Mouse (Mus musculus) R1 (cell line): ENCODE results near the gene Tenm2.

ENCODE experiments used
- DNase-seq: peaks from one replicate; pipeline ENCODE4 v3.0.0-alpha.2; 2018; ENCODE audit warnings: low read depth, low spot score

Tenm2 gene

DNA sequence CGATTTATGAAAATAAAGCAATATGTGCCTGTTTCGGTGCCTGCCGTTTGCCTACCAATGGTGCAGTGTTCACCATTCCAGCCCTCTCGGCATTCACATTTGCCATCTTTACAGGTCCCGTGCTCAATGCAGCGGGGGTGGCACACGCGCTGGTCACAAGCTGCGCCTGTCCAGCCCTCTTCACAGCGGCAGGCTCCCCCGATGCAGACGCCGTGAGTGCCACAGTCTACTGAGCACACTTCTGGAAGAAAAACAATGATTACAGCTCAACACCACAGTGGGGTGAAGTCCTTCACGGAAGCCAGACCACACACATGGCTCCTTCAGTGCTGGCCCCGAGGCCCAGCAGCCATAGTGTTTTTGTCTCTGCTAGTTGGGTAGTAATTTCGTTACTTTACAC, 1096.2 kb downstream of the Tenm2 start:
- no peak for DNase-seq

DNA sequence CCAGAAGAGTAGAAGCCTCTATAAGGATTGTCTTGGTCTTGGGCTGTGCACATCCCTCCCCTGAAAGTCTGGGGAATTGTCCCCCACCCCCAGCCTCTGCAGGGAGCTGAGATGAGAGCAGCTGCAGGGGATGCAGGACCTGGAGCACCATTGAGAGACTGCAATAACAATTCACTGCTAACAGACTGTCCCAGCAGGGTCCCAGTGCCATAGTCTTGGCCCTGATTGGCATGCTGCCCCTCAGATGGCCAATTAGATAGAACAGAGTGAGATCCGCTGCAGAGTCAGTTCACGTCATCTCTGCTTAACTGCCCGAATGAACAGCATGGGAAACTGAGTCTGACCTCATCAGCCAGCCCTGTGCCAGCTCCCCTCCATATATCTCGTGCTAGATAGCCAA, 1097.9 kb downstream of the Tenm2 start:
- no peak for DNase-seq

- DNase-seq, result no peak
These were observed 1098.5 kb downstream of the Tenm2 start for GRCm38 (mm10) chr11:36137276-36137675.

- no peak for DNase-seq
These were observed 1101.1 kb downstream of the Tenm2 start for GRCm38 (mm10) chr11:36134645-36135044.

- no peak for DNase-seq
These were observed 1112.5 kb downstream of the Tenm2 start for GRCm38 (mm10) chr11:36123275-36123674.

DNA sequence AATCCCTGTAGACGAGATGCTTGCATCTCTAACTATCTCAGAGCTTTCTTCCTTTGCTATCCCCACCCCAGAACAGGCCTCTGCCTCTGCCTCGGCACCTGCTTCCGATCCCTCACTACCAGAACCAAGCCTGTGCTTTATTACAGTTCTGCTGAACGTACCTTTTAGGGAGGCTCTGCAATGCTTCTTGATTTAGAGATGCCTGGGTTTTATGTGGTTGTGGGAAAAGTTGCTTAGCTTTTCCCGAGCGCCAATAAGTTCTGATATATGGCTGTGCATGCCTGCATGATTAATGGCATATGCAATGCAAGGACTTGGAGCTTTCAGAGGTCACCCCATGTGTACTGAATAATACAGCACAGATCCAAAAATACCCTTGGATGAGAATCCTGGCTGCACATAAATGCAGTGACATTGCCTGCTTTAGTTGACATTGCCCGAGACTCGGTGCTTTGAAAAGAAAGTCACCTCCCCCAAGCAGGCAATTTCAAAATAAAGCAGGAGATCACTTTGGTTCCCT, 1114.3 kb downstream of the Tenm2 start:
- no peak for DNase-seq

GRCm38 (mm10) chr11:36120591-36121409, 1115.0 kb downstream of the Tenm2 start:
- DNase-seq, result no peak

GRCm38 (mm10) chr11:36113326-36113725, 1122.4 kb downstream of the Tenm2 start:
- DNase-seq, result no peak

- peak; percentile 31 for DNase-seq
These were observed 1126.6 kb downstream of the Tenm2 start for GRCm38 (mm10) chr11:36108970-36109731.

DNA sequence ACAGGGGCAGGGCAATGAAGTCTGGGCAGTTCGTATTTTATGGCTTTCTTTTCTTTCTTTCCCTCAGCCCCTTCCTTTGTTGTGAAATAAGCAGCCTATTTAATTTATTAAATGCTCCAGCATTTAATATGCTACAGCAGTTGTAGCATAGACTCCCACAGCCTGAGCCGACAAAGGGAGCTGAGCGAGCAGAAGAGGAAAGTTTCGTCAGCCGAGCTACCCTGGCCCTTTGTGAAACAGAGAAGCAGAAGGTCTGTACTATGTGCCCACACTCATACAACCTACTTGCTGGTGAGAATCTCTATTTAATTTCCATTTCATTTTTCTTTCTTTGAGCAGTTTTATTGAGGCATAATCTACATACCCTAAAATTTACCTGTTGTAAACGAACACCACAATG, 1127.9 kb downstream of the Tenm2 start:
- no peak for DNase-seq

- peak; percentile 26 for DNase-seq
These were observed 1129.1 kb downstream of the Tenm2 start for GRCm38 (mm10) chr11:36106639-36107038.

DNA sequence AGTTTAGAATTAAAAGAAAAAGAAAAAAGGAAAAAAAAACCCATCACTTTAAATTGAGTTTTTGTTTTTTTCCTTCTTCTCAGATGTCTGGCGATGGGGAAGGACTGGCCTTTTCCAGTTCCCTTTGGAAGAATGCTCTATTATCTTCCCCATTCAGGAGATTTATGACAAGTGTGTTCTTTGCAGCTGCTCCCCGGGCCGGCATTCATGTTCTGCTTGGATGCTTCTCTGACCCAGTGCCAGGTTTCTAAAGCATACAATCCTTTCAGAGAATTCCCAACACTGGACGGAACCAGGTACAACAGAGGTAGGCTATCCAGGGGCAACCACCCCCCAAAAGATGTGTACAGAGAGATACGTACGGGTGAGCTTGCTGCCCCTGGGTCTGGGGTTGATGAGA, 1132.2 kb downstream of the Tenm2 start:
- no peak for DNase-seq

- no peak for DNase-seq
These were observed 1139.5 kb downstream of the Tenm2 start for GRCm38 (mm10) chr11:36096219-36096618.

DNA sequence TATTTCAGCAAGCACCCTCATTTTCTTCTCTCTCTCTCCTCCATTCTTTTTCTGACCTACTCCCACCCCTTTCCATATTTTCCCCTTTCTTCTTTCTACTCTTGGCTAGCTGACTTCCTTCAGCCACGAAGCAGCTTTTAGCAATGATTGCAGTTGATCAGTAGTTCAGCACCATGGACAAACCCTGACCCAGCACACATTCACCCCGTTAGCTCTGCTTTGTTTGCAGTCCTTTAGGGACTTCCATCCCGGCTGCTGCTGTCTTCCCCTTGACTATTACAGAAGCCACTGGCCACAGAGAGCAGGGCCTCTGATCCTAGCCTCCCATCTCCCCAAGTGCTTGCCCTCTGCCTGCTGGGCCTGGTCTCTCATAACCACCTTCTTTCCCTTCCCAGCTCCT, 1145.6 kb downstream of the Tenm2 start:
- DNase-seq, result peak; percentile 26

DNA sequence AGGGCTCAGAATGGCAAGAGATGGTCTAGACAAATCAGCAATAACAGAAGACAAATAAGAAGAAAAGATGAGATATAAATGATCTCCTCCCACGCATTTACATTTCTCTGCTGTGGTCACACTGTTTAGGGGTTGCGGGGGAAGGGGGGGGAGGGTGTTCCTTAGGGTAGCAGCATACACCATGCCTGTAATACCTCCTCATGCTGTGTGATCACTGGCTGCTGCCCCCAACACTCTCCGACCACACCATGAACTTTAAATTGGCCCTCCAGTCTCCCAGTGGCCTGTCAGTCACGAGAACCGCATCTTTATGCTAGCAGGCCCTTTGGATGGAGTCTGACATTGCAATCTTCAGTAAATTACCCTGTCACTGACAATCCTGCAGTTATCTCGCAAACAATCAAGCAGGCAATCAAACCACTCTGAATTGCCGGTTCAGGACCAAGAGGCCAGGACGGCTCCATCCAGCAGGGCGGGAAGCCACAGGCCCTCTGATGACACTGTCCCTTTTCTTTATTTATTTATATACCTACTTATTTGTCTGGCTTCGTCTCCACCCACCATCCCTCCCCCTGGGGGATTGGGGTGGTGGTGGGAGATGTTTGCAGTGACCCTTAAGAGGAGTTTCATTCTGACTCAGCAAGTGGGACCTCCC, 1154.2 kb downstream of the Tenm2 start:
- no peak for DNase-seq

GRCm38 (mm10) chr11:36080766-36081165, 1155.0 kb downstream of the Tenm2 start:
- no peak for DNase-seq

- no peak for DNase-seq
These were observed 1157.4 kb downstream of the Tenm2 start for GRCm38 (mm10) chr11:36078391-36078790.

DNA sequence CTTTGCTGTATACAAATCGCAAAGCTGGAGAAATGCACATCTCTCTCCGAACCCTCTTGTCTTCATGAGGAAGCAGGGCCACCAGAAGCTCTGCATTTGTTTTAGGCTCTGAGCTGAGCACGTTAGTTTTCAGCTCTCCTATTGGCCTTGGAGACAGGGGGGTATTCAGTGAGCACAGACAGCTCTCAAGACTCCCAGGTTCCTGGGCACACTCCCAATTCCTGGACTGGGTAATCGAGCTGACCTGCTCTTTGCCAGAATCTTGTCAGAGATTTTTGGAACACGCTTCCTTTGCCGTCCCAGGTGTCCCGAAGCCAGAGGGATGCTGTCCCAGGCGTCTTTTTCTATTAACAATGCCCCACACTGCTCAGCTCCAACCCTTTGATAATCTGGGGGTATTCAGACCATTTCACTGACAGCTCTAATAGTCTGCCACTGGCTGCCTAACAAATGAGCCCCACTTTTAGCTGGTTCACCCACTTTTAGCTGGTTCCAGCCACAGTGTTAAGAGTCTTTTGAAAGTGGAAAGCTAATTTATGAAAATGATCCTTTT, 1161.7 kb downstream of the Tenm2 start:
- no peak for DNase-seq

DNA sequence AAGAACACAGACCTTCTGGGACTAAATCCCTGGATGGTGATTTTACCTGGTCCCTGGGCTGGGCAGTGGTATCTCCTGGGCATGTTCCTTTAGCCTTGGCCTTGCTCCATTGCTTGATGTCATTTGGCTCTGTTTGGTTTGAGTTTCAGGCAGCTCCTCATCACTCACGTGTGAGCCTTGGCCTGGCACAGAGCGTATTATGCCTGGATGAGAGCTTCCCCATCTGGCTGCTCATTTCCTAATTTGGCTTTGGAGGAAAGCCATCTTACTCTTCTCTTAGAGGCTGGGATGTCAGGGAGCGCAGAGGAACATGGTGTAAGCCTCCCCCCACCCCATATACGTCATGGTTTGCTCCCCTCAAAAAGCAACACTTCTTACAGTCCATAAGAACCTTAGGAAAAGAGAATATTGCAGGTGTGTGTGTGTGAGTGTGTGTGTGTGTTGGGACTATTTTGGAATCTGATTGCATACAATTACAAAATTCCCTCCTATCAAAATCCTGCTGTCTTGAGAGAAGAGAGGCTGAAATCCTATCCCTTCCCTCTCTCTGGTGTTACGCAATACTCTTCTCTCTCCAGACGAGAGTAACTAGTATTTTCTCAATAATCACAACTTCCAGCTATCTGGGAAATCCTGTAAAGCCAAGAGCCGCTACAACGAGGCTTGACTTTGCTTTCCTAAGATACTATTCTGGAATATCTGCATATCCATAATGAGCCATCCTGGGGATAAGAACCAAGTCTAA, 1162.5 kb downstream of the Tenm2 start:
- DNase-seq, result no peak

- no peak for DNase-seq
These were observed 1163.1 kb downstream of the Tenm2 start for GRCm38 (mm10) chr11:36072646-36073045.

- DNase-seq, result no peak
These were observed 1163.7 kb downstream of the Tenm2 start for GRCm38 (mm10) chr11:36072038-36072437.
